Mouse (Mus musculus) leukemia stem cell, adult 10-12 weeks (primary cell): ENCODE data around the gene Fam170b. TPM values are rescaled to one million over a fixed set of nuclear protein-coding genes. Genes with fewer than 3 reads are reported as not detected.

Experiments used
- polyA plus RNA-seq: library from polyadenylated mRNA; stranded (reverse); fragments of >175 nt; gene quantifications from 2 replicates; pipeline ENCODE4 v1.2.3, GENCODE M21; 2012; ENCODE audit warnings: low replicate concordance

Fam170b gene
- polyA plus RNA-seq: not detected in 2 replicates

DNA sequence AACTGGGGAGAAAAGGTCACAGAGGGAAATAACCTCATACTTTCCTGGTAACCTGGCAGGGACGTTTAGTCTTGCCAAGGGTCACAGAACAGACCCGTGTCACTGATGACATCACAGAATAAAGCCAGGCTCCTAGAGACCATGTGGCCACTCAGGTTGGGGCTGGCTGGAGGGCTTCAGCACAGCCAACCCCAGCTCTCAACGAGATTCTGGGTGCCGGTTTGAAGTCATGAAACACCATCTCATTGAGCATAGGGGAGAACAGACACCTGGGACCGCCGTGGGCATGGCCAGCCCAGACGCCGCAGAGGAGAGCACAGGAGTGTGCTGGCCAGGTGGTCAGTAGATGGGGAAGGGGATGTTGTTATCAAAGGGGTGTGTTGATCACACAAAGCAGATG, at the start of gene Fam170b:
Gene Fam170b, plus strand, starts transcription at position 116 of the 400 bp plus-strand sequence.

DNA sequence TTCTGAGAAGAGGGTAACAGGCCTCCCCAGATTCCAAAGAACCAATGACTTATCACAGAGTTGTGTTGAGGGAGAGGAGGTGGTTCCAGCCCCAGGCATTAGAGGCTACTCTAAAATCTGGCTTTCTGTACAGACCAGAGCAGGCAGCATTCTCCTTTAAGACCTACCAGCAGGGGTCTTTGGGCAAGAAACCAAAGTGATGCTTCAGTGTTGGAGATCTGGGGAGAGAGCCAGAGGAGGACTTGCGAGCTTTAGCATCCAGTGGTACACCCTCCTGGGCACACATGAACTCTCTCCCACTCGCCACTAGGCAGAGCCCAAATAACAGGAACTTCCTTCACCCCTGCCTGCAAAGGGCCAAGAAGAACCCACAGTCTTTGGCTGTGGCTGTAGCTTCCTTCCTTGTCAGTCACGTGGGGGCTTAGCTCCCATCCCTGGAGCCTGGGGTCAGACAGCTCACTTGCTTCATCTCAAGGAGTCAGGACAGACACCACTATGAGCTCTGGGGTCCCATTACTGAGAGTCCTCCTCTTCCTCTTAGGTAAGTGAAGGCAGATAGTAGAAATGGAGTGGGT, 48.1 kb upstream of the Fam170b start, which contains the start of gene Tmem273:
Gene Tmem273, plus strand, starts transcription at position 408 of the 575 bp plus-strand sequence.

DNA sequence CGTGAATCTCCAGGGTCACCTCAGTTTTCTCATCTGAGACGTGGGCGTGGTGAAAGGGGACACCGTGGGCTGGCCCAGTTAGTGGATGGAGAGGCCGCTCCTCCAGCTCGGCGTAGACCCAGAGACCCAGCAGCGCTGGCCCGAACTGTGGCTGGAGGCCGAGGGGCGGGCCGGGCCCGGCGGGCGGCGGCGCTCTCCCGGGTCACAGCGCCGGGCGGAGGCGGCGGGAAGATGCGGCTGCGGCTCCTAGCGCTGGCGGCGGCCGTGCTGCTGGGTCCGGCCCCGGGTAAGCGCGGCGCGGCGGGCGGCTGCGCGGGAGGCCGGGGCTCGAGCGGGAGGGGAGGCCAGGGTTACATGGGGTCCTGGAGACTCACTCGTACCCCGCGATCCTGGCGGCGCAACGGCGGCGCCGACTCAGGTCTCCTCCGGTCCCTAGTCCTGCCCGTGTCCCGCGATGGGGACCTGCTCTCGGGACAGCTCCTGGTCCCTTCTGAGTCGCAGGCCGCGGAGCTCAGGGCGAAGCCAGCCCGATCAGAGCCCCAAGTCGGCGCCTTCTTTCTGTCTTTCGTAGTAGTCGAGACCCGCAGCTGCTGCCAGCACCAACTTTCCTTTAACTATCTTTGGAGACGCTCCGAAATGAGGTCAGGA, 23.0 kb downstream of the Fam170b start, which contains the start of gene Vstm4:
Gene Vstm4, plus strand, starts transcription at position 76 of the 648 bp plus-strand sequence.

Other genes with a start within 250 kb of the Fam170b start
- gene Prrxl1, start 234.6 kb upstream of the Fam170b start, polyA plus RNA-seq: not detected in 2 replicates
- 0.15 and 0.41 TPM in 2 replicates for gene 3425401B19Rik, start 148.7 kb upstream of the Fam170b start, polyA plus RNA-seq
- 0.11 and 0.90 TPM in 2 replicates for gene Tmem273, start 48.0 kb upstream of the Fam170b start, polyA plus RNA-seq
- 0.38 and 0.50 TPM in 2 replicates for gene Vstm4, start 22.8 kb downstream of the Fam170b start, polyA plus RNA-seq
- gene Lrrc18, start 157.4 kb downstream of the Fam170b start, polyA plus RNA-seq: not detected in 2 replicates